Mouse (Mus musculus): ENCODE data around the gene Mccc1. TPM values are rescaled to one million over a fixed set of nuclear protein-coding genes. Genes with fewer than 3 reads are reported as not detected.

The Mccc1 gene
- total RNA-seq, 2 experiments from 2014 or later = 35.0 to 44.1 TPM

Other genes with a start within 250 kb of the Mccc1 start
- 10 to 100 TPM; 74.3 to 81.3 TPM for gene Atp11b, start 246.6 kb downstream of the Mccc1 start, total RNA-seq (2021)
- gene Dcun1d1, start 63.2 kb downstream of the Mccc1 start, total RNA-seq (2021) = 10 to 100 TPM; 66.5 to 68.4 TPM
- not detected for gene Ccdc144b, start 52.9 kb upstream of the Mccc1 start, total RNA-seq (2021)
- gene Acad9, start 65.3 kb upstream of the Mccc1 start, total RNA-seq (2021) = 10 to 100 TPM; 43.7 to 51.1 TPM
- 10 to 100 TPM; 17.1 to 19.4 TPM for gene D3Ertd254e, start 150.3 kb upstream of the Mccc1 start, total RNA-seq (2021)
- gene Qrfpr, start 221.6 kb upstream of the Mccc1 start, total RNA-seq (2021) = 1 to 10 TPM; 1.1 to 1.3 TPM

All from layer of hippocampus, postnatal 36 days (tissue).